ENCODE assay signal across 10 mouse cellular contexts in the genomic region with DNA sequence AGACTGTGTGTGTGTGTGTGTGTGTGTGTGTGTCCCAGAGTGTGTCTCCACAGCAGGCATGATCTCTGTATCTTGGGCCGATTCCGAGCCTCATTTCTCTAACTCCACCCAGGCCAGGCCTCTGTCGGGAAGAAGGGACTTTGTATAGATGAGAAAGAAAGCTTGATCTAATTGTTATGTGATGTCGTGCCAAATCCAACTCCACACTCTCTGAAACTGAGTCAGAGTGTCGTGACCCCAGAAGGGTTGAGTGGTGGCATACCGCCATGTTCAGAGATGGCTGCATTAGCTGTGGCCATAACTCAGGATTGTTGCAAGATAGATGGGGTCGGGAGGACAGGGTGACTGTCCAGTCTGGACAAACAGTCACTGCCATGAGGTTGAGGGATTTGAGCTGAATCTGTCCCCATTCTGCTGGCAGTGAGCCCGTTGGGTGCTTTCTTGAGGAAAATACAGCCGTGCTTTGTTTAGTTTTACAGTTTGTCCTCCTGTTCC. TPM values are rescaled to one million over a fixed set of nuclear protein-coding genes. Genes with fewer than 3 reads are reported as not detected.
A peak's percentile ranks its signal among the peaks of the same experiment; 100 is the strongest.
DNase-seq lines count a peak whose midpoint lies in the region; ATAC-seq and TF ChIP-seq lines count a peak whose summit lies in the region.
"Had no signal": no experiment of that assay in that cellular context is flagged by ENCODE, and none has a peak within 500 bp of the region (broad histone marks: within the 10 kb centered on the region; RNA-seq: fewer than 3 reads in every experiment).

No protein-coding gene starts in this region.

- H3K4me3 ChIP-seq in forebrain, embryonic 14.5 days (ENCODE audit: low read depth, low read length), result 0 out of 2 replicates have a peak overlapping the region, but pooled peaks have one; percentile 1
- no peak overlapping the region for H3K4me3 ChIP-seq in forebrain, embryonic 12.5 days (replicated peaks)
- H3K4me3 ChIP-seq in lung, embryonic 14.5 days (ENCODE audit: low read depth, low read length), result no peak overlapping the region
- H3K4me3 ChIP-seq in lung, adult 2 months (replicated peaks; ENCODE audit: extremely low read depth, low read depth, low read length), result no peak overlapping the region
- H3K4me3 ChIP-seq in forebrain, postnatal 0 days (ENCODE audit: low read depth, low read length), result no peak overlapping the region
- H3K4me3 ChIP-seq in midbrain, embryonic 15.5 days, result no peak overlapping the region
- H3K4me3 ChIP-seq in thymus, adult 2 months (ENCODE audit: control insufficient read depth, insufficient read depth, low read length), result no peak overlapping the region
- H3K4me3 ChIP-seq: neural tube, embryonic 12.5 days had no signal

- DNase-seq in forebrain, embryonic 14.5 days (ENCODE audit: low spot score), result peak; percentile 49
- DNase-seq in lung, embryonic 14.5 days, result peak; percentile 89
- DNase-seq in lung, adult 2 months, result no peak
- no peak for DNase-seq in forebrain, postnatal 0 days
- DNase-seq in embryo, embryonic 10 days (ENCODE audit: low spot score), result no peak
- DNase-seq in thymus, adult 2 months, result no peak

- TF ChIP-seq POLR2A in lung, adult 2 months (IDR thresholded peaks at IDR 0.05; ENCODE audit: borderline replicate concordance, extremely low read depth, low read depth, low read length), result no peak
- no peak for TF ChIP-seq POLR2A in thymus, adult 2 months (IDR thresholded peaks at IDR 0.05; ENCODE audit: control insufficient read depth, extremely low read depth, insufficient read depth, low read length, poor library complexity)

- H3K9ac ChIP-seq in forebrain, embryonic 14.5 days (ENCODE audit: low read length), result no peak overlapping the region
- H3K9ac ChIP-seq in forebrain, embryonic 12.5 days, result no peak overlapping the region
- no peak overlapping the region for H3K9ac ChIP-seq in lung, embryonic 14.5 days
- peak overlapping the region; percentile 1; the same call in 1 of the 2 replicates for H3K9ac ChIP-seq in forebrain, postnatal 0 days
- H3K9ac ChIP-seq in midbrain, embryonic 15.5 days, result no peak overlapping the region
- H3K9ac ChIP-seq: neural tube, embryonic 12.5 days had no signal

- peak overlapping the region; percentile 41; the same call in 1 of the 2 replicates for H3K27ac ChIP-seq in forebrain, embryonic 14.5 days (ENCODE audit: low read depth, low read length)
- H3K27ac ChIP-seq in forebrain, embryonic 12.5 days, result no peak overlapping the region
- H3K27ac ChIP-seq in lung, embryonic 14.5 days (ENCODE audit: low read depth), result peak overlapping the region; percentile 70
- H3K27ac ChIP-seq in forebrain, postnatal 0 days (ENCODE audit: low read depth, low read length), result no peak overlapping the region
- H3K27ac ChIP-seq in midbrain, embryonic 15.5 days, result no peak overlapping the region
- no peak overlapping the region for H3K27ac ChIP-seq in thymus, adult 2 months (ENCODE audit: control insufficient read depth, insufficient read depth, low read length)
- H3K27ac ChIP-seq: neural tube, embryonic 12.5 days had no signal

- TF ChIP-seq CTCF in lung, embryonic 14.5 days (IDR thresholded peaks at IDR 0.05; ENCODE audit: low read depth), result no peak
- TF ChIP-seq CTCF in lung, adult 2 months (IDR thresholded peaks at IDR 0.05; ENCODE audit: insufficient read depth, low read length), result no peak
- no peak for TF ChIP-seq CTCF in forebrain, postnatal 0 days (IDR thresholded peaks at IDR 0.05; ENCODE audit: low read depth)
- TF ChIP-seq CTCF in thymus, adult 2 months (IDR thresholded peaks at IDR 0.05; ENCODE audit: borderline replicate concordance, control insufficient read depth, extremely low read depth, insufficient read depth, low read length, poor library complexity), result no peak

- H3K4me1 ChIP-seq in forebrain, embryonic 14.5 days (ENCODE audit: control insufficient read depth, insufficient read depth, low read length), result peaks cover 13% of the 10 kb centered on the region; the same call in 1 of the 2 replicates
- H3K4me1 ChIP-seq in forebrain, embryonic 12.5 days, result peaks cover 10% of the 10 kb centered on the region
- H3K4me1 ChIP-seq in lung, embryonic 14.5 days (ENCODE audit: insufficient read depth), result peaks cover 6% of the 10 kb centered on the region; the same call in 1 of the 2 replicates
- peaks cover 4% of the 10 kb centered on the region; the same call in 1 of the 2 replicates for H3K4me1 ChIP-seq in lung, adult 2 months (ENCODE audit: control insufficient read depth, insufficient read depth, low read length)
- H3K4me1 ChIP-seq in forebrain, postnatal 0 days (ENCODE audit: insufficient read depth), result peaks cover 9% of the 10 kb centered on the region; the same call in 1 of the 2 replicates
- H3K4me1 ChIP-seq in midbrain, embryonic 15.5 days, result peaks cover 11% of the 10 kb centered on the region
- H3K4me1 ChIP-seq in thymus, adult 2 months (replicated peaks; ENCODE audit: control insufficient read depth, insufficient read depth, low read length), result no peaks in the 10 kb centered on the region

- peak; percentile 33; the same call in 1 of the 2 replicates for ATAC-seq in forebrain, embryonic 14.5 days
- no peak; the same call in 1 of the 2 replicates for ATAC-seq in forebrain, embryonic 12.5 days (ENCODE audit: low FRiP score)
- peak; percentile 87 for ATAC-seq in lung, embryonic 14.5 days (ENCODE audit: insufficient read depth)
- peak; percentile 12; the same call in 1 of the 2 replicates for ATAC-seq in forebrain, postnatal 0 days
- no peak for ATAC-seq in midbrain, embryonic 15.5 days (replicated peaks)

- H3K36me3 ChIP-seq in forebrain, embryonic 14.5 days (ENCODE audit: control insufficient read depth, insufficient read depth, low read length), result no peaks in the 10 kb centered on the region
- no peaks in the 10 kb centered on the region for H3K36me3 ChIP-seq in forebrain, embryonic 12.5 days (replicated peaks)
- H3K36me3 ChIP-seq in lung, embryonic 14.5 days (ENCODE audit: insufficient read depth), result no peaks in the 10 kb centered on the region
- H3K36me3 ChIP-seq in forebrain, postnatal 0 days (ENCODE audit: insufficient read depth), result no peaks in the 10 kb centered on the region
- no peaks in the 10 kb centered on the region for H3K36me3 ChIP-seq in midbrain, embryonic 15.5 days (replicated peaks)
- H3K36me3 ChIP-seq in thymus, adult 2 months (ENCODE audit: control insufficient read depth, insufficient read depth, low read length), result no peaks in the 10 kb centered on the region
- H3K36me3 ChIP-seq: neural tube, embryonic 12.5 days had no signal

- H3K4me2 ChIP-seq in forebrain, embryonic 14.5 days (ENCODE audit: low read length), result peak overlapping the region; percentile 39
- H3K4me2 ChIP-seq in forebrain, embryonic 12.5 days, result no peak overlapping the region
- peak overlapping the region; percentile 46 for H3K4me2 ChIP-seq in lung, embryonic 14.5 days
- peak overlapping the region; percentile 39 for H3K4me2 ChIP-seq in forebrain, postnatal 0 days (ENCODE audit: low read depth)
- H3K4me2 ChIP-seq in midbrain, embryonic 15.5 days, result peak overlapping the region; percentile 33; the same call in 1 of the 2 replicates
- H3K4me2 ChIP-seq: neural tube, embryonic 12.5 days had no signal

- no peaks in the 10 kb centered on the region for H3K27me3 ChIP-seq in forebrain, embryonic 14.5 days (replicated peaks; ENCODE audit: control insufficient read depth, insufficient read depth, low read length)
- peaks cover 5% of the 10 kb centered on the region for H3K27me3 ChIP-seq in forebrain, embryonic 12.5 days
- no peaks in the 10 kb centered on the region for H3K27me3 ChIP-seq in lung, embryonic 14.5 days (ENCODE audit: insufficient read depth, low read length)
- no peaks in the 10 kb centered on the region for H3K27me3 ChIP-seq in forebrain, postnatal 0 days (ENCODE audit: insufficient read depth, low read length)
- H3K27me3 ChIP-seq in midbrain, embryonic 15.5 days (replicated peaks), result no peaks in the 10 kb centered on the region
- no peaks in the 10 kb centered on the region for H3K27me3 ChIP-seq in thymus, adult 2 months (ENCODE audit: control insufficient read depth, insufficient read depth, low read length)
- H3K27me3 ChIP-seq: CH12.LX; neural tube, embryonic 12.5 days had no signal

- H3K9me3 ChIP-seq in forebrain, embryonic 14.5 days (replicated peaks; ENCODE audit: control insufficient read depth, low read length), result no peaks in the 10 kb centered on the region
- H3K9me3 ChIP-seq in forebrain, embryonic 12.5 days, result no peaks in the 10 kb centered on the region
- no peaks in the 10 kb centered on the region for H3K9me3 ChIP-seq in lung, embryonic 14.5 days (ENCODE audit: low read depth, low read length)
- no peaks in the 10 kb centered on the region for H3K9me3 ChIP-seq in forebrain, postnatal 0 days (ENCODE audit: low read length)
- H3K9me3 ChIP-seq in midbrain, embryonic 15.5 days, result no peaks in the 10 kb centered on the region
- H3K9me3 ChIP-seq: neural tube, embryonic 12.5 days had no signal

- 47% methylated on average over 9 of the region's 9 CpGs for WGBS in forebrain, embryonic 14.5 days
- WGBS in forebrain, embryonic 12.5 days, result 78% methylated on average over 9 of the region's 9 CpGs
- 27% methylated on average over 9 of the region's 9 CpGs for WGBS in lung, embryonic 14.5 days
- 35% methylated on average over 9 of the region's 9 CpGs for WGBS in lung, adult 2 months
- 33% methylated on average over 9 of the region's 9 CpGs for WGBS in forebrain, postnatal 0 days
- 59% methylated on average over 9 of the region's 9 CpGs for WGBS in midbrain, embryonic 15.5 days
- WGBS in thymus, adult 2 months, result 96% methylated on average over 9 of the region's 9 CpGs

RNA-seq across cellular contexts. Expression of a gene that starts 29.9 kb away (rescaled TPM):
- polyA plus RNA-seq in forebrain, embryonic 14.5 days (2014; fragmentation: Nextera tagmentation; extraction: Ambion mirVana), result 0.95 and 0.96 TPM in 2 replicates
- 0.09 and 0.27 TPM in 2 replicates for polyA plus RNA-seq in forebrain, embryonic 12.5 days (2016; fragmentation: Nextera tagmentation; extraction: Ambion mirVana)
- polyA plus RNA-seq in lung, embryonic 14.5 days (2014; fragmentation: Nextera tagmentation; extraction: Ambion mirVana), result 1.4 and 2.1 TPM in 2 replicates
- 6.4 and 11.9 TPM in 2 replicates for polyA plus RNA-seq in lung, adult 2 months (2012; rRNA removed)
- 0.38 TPM in 2 replicates for total RNA-seq in forebrain, postnatal 0 days (2014; rRNA removed)
- 1.1 and 1.2 TPM in 2 replicates for polyA plus RNA-seq in forebrain, postnatal 0 days (2015; fragmentation: Nextera tagmentation; extraction: Ambion mirVana)
- 1.2 and 1.7 TPM in 2 replicates for polyA plus RNA-seq in midbrain, embryonic 15.5 days (2015; fragmentation: Nextera tagmentation; extraction: Ambion mirVana)
- polyA plus RNA-seq in thymus, adult 2 months (2012; rRNA removed), result 12.4 and 14.4 TPM in 2 replicates

Comparison
In these comparisons a context has a peak if more than half of its experiments do, and no peak if none do; other contexts are left out.
1. ATAC-seq: peak in forebrain, embryonic 14.5 days (single experiment), lung, embryonic 14.5 days (single experiment) and forebrain, postnatal 0 days (single experiment); none in forebrain, embryonic 12.5 days (single experiment) and midbrain, embryonic 15.5 days (single experiment).
2. DNase-seq: peak in forebrain, embryonic 14.5 days (single experiment) and lung, embryonic 14.5 days (single experiment); none in lung, adult 2 months (single experiment), forebrain, postnatal 0 days (single experiment), embryo, embryonic 10 days (single experiment) and thymus, adult 2 months (single experiment).
3. H3K27ac ChIP-seq: peak in forebrain, embryonic 14.5 days (single experiment) and lung, embryonic 14.5 days (single experiment); none in forebrain, embryonic 12.5 days (single experiment), forebrain, postnatal 0 days (single experiment), midbrain, embryonic 15.5 days (single experiment) and thymus, adult 2 months (single experiment).